Mouse (Mus musculus) ES-Bruce4 (cell line): Measurements from ENCODE around the gene Rnf181.

Experiments used
- CTCF ChIP-seq: IDR thresholded peaks from one replicate; pipeline ENCODE4 v1.8.1; 2011; ENCODE audit warnings: low read depth, low read length
- EP300 ChIP-seq: IDR thresholded peaks from 2 replicates; pipeline ENCODE4 v1.6.1; 2011; ENCODE audit warnings: low read depth, low read length; ENCODE audit not compliant: insufficient read depth
- POLR2A ChIP-seq: IDR thresholded peaks from one replicate; pipeline ENCODE4 v1.8.1; 2011; ENCODE audit warnings: low read length; ENCODE audit not compliant: insufficient read depth

DNA sequence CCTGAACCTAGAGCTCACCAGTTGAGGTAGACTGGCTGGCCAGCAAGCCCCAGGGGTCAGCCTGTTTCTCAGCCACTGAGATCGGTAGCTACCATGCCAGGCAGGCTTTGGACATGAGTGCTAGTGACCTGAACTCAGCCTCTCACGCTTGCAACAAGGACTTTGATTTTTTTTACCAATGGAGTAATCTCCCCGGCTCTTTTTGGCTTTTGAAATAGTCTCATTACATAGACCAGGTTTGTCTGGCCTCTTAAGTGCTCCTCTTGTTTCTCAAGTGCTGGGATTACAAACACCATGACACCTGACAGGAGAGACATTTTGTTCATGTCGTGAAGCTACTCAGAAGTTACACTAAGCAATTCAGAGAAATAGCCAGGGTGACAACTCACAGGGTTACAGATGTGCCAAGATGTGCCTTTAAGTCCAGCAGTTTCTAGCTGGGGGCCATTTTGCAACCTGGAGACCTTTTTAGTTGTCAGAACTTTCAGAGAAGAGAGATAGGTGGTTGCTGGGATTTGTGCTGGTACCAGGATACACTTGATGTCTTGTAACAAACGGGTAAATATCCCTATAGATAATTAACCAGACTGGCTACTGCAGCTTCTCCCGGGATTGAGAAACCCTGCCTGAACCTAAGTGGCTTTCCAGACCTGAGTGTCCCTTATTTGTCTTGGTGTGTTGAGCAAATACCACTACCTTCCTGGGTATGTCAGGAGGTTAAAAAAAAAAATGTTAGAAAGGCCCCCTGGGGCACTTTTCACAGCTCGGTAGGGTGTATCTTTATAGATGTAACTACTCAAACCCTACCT is 49.4 kb upstream of the Rnf181 start:
- TF ChIP-seq EP300, result no peak
- no peak for TF ChIP-seq CTCF
- TF ChIP-seq POLR2A, result no peak
